Mouse (Mus musculus): ENCODE measurements around the gene Sall4.

DNA sequence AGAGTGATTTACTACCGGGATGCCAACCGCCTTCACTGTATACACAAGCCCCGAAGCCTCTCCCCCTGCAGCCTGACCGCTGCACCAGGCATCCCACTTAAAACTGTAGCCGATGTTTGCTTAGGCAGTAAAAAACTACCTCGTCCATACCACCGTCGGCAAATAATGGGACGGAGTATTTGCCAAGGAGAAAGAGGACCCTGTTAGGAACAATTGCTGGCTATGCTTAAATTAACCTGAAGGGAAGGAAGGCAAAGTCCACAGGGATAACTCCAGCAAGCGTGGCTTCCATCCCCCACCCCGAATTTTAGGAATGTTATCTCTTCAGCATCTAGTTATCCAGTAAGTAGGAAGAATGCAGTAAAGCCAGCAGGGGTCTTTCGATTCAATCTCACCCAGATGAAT is 5.3 kb downstream of the Sall4 start:
- TF ChIP-seq CTCF (IDR thresholded peaks at IDR 0.05; ENCODE audit: low read depth, low read length) = no peak
- no peak for TF ChIP-seq POLR2AphosphoS5 (IDR thresholded peaks at IDR 0.05; ENCODE audit: insufficient replicate concordance, low read depth, low read length)

Measured in G1E (cell line).